Mouse (Mus musculus) bone marrow macrophage, adult 2 months (primary cell): Measurements from ENCODE around the gene Olfr1342.

Experiments
- CTCF ChIP-seq: IDR thresholded peaks from 2 replicates; pipeline ENCODE4 v1.5.1; 2012; ENCODE audit warnings: low read depth, mild to moderate bottlenecking, low read length, moderate library complexity
- POLR2A ChIP-seq: IDR thresholded peaks from 2 replicates; pipeline ENCODE4 v1.6.1; 2012; ENCODE audit warnings: mild to moderate bottlenecking, low read depth, low read length, borderline replicate concordance

- TF ChIP-seq CTCF (no peak), POLR2A (no peak)
Observed at GRCm38 (mm10) chr4:118658652-118659051, 33.9 kb downstream of the Olfr1342 start, which contains the start of gene Olfr62.
